Mouse (Mus musculus): ENCODE data around the gene Olfr213. TPM values are rescaled to one million over a fixed set of nuclear protein-coding genes. Genes with fewer than 3 reads are reported as not detected.
"Not testable (repeated sequence)": the region's sequence is repeated elsewhere in the genome, so short reads cannot be mapped to it uniquely, and the experiment has no call there.

Olfr213 gene
- polyA plus RNA-seq (2015; fragmentation: Nextera tagmentation; extraction: Ambion mirVana): not detected in 2 replicates

DNA sequence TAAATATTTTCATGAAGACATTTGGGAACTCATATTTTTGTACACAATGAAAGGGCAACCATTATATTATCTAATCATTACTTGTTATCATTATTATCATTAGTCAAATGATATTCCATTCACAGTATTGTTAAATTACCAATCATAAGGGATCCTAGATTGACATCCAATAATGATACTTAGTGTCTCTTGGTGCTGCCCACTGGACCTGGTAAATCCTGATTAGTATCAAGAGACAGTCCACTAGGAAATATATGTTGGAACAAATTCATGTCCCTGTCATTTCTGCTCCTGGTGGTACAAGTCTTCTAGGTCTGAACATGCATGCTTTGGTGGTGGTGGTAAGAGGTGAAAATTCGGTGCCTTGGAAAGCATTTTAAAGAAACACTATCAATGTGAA, at the start of gene Olfr213:
Gene Olfr213, plus strand, starts transcription at position 301 of the 400 bp plus-strand sequence.
- no peak within 1 kb of the TSS for H3K4me3 ChIP-seq
- no peak for ATAC-seq (ENCODE audit: insufficient number of reproducible peaks, insufficient read depth, low FRiP score, low TSS enrichment, low read depth)
- no peak within 1 kb of the TSS for H3K9ac ChIP-seq
- H3K4me2 ChIP-seq: no peak within 1 kb of the TSS
- H3K27me3 ChIP-seq: no peaks in the 10 kb centered on the region
- whole genome bisulfite sequencing: 78% methylated on average over 1 of the region's 1 CpGs
- no peaks in the 10 kb centered on the region for H3K36me3 ChIP-seq
- H3K9me3 ChIP-seq: no peaks in the 10 kb centered on the region
- H3K27ac ChIP-seq: no peak within 1 kb of the TSS
- no peaks in the 10 kb centered on the region for H3K4me1 ChIP-seq

- WGBS: 66% methylated on average over 4 of the region's 4 CpGs
- Histone ChIP-seq H3K4me1 (no peaks in the 10 kb centered on the region), H3K4me3 (no peak within 1 kb of the TSS), H3K27me3 (no peaks in the 10 kb centered on the region), H3K4me2 (no peak within 1 kb of the TSS), H3K9me3 (no peaks in the 10 kb centered on the region), H3K27ac (no peak within 1 kb of the TSS), H3K9ac (no peak within 1 kb of the TSS), H3K36me3 (no peaks in the 10 kb centered on the region)
- no peak for ATAC-seq (ENCODE audit: insufficient number of reproducible peaks, insufficient read depth, low FRiP score, low TSS enrichment, low read depth)
Observed at GRCm38 (mm10) chr6:116488791-116489190, 49.5 kb upstream of the Olfr213 start, which contains the start of gene Olfr211. Olfr211 (plus strand) TSS chr6:116489091.

DNA sequence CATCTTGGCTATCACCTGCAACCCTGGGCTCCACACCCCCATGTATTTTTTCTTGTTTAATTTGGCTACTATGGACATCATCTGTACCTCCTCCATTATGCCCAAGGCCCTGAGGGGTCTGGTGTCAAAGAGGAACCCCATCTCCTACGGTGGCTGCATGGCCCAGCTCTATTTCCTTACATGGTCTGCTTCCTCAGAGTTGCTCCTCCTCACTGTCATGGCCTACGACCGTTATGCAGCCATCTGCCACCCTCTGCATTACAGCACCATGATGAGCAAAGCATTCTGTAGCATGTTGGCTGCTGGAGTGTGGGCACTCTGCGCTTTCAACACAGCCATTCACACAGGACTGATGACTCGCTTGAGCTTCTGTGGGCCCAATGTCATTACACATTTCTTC, 44.5 kb upstream of the Olfr213 start:
- H3K9me3 ChIP-seq: no peaks in the 10 kb centered on the region
- H3K36me3 ChIP-seq: no peaks in the 10 kb centered on the region
- ATAC-seq (ENCODE audit: insufficient number of reproducible peaks, insufficient read depth, low FRiP score, low TSS enrichment, low read depth): no peak
- H3K9ac ChIP-seq: no peak overlapping the region
- H3K4me3 ChIP-seq: no peak overlapping the region
- H3K27me3 ChIP-seq: no peaks in the 10 kb centered on the region
- H3K27ac ChIP-seq: no peak overlapping the region
- 83% methylated on average over 5 of the region's 5 CpGs for WGBS
- H3K4me1 ChIP-seq: no peaks in the 10 kb centered on the region
- H3K4me2 ChIP-seq: no peak overlapping the region

DNA sequence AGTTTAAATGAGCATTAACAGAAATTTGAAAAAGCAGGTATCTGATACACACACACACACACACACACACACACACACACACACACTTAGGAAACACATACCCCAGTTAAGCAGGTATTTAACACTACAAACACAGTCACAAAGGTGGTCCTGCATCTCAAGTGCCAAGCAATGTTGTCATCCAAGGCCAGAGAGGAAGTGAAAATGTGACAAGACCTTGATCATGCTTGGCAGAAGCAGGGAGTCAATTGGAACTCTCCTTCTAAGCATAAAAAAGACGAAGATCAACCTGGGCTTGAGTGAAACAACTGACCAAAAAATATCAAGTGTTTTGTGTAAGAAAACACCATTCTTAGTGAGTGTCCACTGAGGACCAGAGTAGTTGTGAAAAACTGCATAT, 42.3 kb upstream of the Olfr213 start:
- no peak for ATAC-seq (ENCODE audit: insufficient number of reproducible peaks, insufficient read depth, low FRiP score, low TSS enrichment, low read depth)
- no peak overlapping the region for H3K9ac ChIP-seq
- no peaks in the 10 kb centered on the region for H3K4me1 ChIP-seq
- H3K36me3 ChIP-seq: no peaks in the 10 kb centered on the region
- H3K27ac ChIP-seq: no peak overlapping the region
- no peaks in the 10 kb centered on the region for H3K9me3 ChIP-seq
- H3K27me3 ChIP-seq: no peaks in the 10 kb centered on the region
- WGBS: 74% methylated on average over 1 of the region's 1 CpGs
- no peak overlapping the region for H3K4me3 ChIP-seq
- H3K4me2 ChIP-seq: no peak overlapping the region

GRCm38 (mm10) chr6:116506302-116507003, 31.8 kb upstream of the Olfr213 start, which contains the start of gene Olfr212:
Olfr212 (plus strand) TSS chr6:116506516.
- WGBS: 91% methylated on average over 20 of the region's 20 CpGs
- H3K4me3 ChIP-seq; H3K4me1 ChIP-seq; ATAC-seq (ENCODE audit: insufficient number of reproducible peaks, insufficient read depth, low FRiP score, low TSS enrichment, low read depth); H3K36me3 ChIP-seq; H3K27me3 ChIP-seq; H3K27ac ChIP-seq; H3K9ac ChIP-seq; H3K4me2 ChIP-seq: not testable (repeated sequence)
- peaks cover 13% of the 10 kb centered on the region for H3K9me3 ChIP-seq

DNA sequence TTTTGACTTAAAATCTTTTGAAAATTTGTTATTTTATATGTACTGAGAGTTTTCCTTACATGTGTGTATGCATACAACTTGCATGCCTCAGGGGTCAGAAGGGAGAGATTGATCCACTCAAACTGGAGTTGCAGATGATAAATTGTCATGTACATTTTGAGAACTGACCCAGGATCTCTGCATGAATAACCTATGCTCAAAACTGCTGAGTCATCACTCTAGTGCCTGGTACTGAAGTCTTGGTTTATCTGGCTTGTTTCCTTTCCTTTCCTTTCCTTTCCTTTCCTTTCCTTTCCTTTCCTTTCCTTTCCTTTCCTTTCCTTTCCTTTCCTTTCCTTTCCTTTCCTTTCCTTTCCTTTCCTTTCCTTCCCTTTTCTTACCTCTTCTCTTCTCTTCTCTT, 23.4 kb upstream of the Olfr213 start:
- Histone ChIP-seq H3K4me3 (no peak overlapping the region), H3K4me2 (no peak overlapping the region), H3K36me3 (no peaks in the 10 kb centered on the region), H3K27ac (no peak overlapping the region), H3K27me3 (no peaks in the 10 kb centered on the region), H3K9ac (no peak overlapping the region), H3K9me3 (no peaks in the 10 kb centered on the region), H3K4me1 (no peaks in the 10 kb centered on the region)
- no peak for ATAC-seq (ENCODE audit: insufficient number of reproducible peaks, insufficient read depth, low FRiP score, low TSS enrichment, low read depth)

- no peak overlapping the region for H3K27ac ChIP-seq
- no peak overlapping the region for H3K9ac ChIP-seq
- no peaks in the 10 kb centered on the region for H3K36me3 ChIP-seq
- ATAC-seq (ENCODE audit: insufficient number of reproducible peaks, insufficient read depth, low FRiP score, low TSS enrichment, low read depth): no peak
- H3K4me3 ChIP-seq: no peak overlapping the region
- WGBS: 79% methylated on average over 2 of the region's 2 CpGs
- H3K4me2 ChIP-seq: no peak overlapping the region
- no peaks in the 10 kb centered on the region for H3K9me3 ChIP-seq
- no peaks in the 10 kb centered on the region for H3K4me1 ChIP-seq
- no peaks in the 10 kb centered on the region for H3K27me3 ChIP-seq
Observed at GRCm38 (mm10) chr6:116542500-116542899, 4.2 kb downstream of the Olfr213 start.

DNA sequence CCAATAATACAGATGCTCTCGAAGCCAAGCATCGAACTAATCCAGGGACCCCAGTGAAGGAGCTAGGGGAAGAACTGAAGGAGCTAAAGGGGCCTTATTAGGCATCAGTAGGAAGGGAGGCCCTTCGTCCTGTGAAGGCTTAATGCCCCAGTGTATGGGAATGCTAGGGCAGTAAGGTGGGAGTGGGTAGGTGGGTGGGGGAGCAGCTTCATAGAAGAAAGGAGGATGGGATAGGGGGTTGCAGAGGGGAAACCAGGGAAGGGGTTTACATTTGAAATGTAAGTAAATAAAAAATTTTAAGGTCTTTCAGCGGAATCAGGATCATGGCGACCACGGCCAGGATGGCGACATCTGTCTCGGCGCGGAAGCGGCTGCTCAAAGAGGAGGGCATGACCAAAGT, 12.6 kb downstream of the Olfr213 start, which contains the start of gene Gm5580:
Gene Gm5580, plus strand, starts transcription at position 301 of the 400 bp plus-strand sequence.
- H3K4me2 ChIP-seq; H3K4me3 ChIP-seq; H3K9me3 ChIP-seq; H3K27ac ChIP-seq; H3K27me3 ChIP-seq; H3K9ac ChIP-seq; ATAC-seq (ENCODE audit: insufficient number of reproducible peaks, insufficient read depth, low FRiP score, low TSS enrichment, low read depth); H3K36me3 ChIP-seq; H3K4me1 ChIP-seq: not testable (repeated sequence)
- WGBS: 94% methylated on average over 11 of the region's 11 CpGs

GRCm38 (mm10) chr6:116553935-116554334, 15.7 kb downstream of the Olfr213 start, which contains the start of gene Olfr214:
Olfr214 (plus strand) TSS chr6:116554235.
- no peak within 1 kb of the TSS for H3K4me3 ChIP-seq
- WGBS: 77% methylated on average over 1 of the region's 1 CpGs
- no peak within 1 kb of the TSS for H3K27ac ChIP-seq
- peaks cover 9% of the 10 kb centered on the region; the same call in 1 of the 2 replicates for H3K27me3 ChIP-seq
- no peak within 1 kb of the TSS for H3K4me2 ChIP-seq
- H3K9ac ChIP-seq: no peak within 1 kb of the TSS
- 0 out of 2 replicates have a peak, but pooled peaks cover 3% of the 10 kb centered on the region for H3K4me1 ChIP-seq
- H3K36me3 ChIP-seq: no peaks in the 10 kb centered on the region
- no peaks in the 10 kb centered on the region for H3K9me3 ChIP-seq
- no peak for ATAC-seq (ENCODE audit: insufficient number of reproducible peaks, insufficient read depth, low FRiP score, low TSS enrichment, low read depth)

DNA sequence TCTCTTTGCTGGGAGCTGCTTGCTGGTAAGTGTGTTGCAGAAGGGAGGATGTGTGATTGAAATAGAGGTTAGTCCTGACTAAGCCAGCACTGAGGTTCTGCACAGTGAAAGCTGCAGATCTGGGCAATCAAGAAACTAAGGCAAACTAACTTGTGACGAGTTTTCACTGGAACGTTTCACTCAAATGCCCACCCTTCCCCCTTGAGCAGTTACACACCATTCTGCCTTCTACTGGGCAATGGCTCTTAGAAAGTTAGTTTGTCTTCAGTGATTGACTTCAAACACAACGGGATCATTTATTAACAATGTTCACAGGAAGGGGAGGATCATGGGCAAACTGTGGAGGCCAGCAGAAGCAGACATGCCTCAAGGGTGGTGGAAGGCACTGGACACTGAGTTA, 16.7 kb downstream of the Olfr213 start:
- WGBS: 61% methylated on average over 3 of the region's 3 CpGs
- no peak for ATAC-seq (ENCODE audit: insufficient number of reproducible peaks, insufficient read depth, low FRiP score, low TSS enrichment, low read depth)
- Histone ChIP-seq H3K27me3 (peaks cover 9% of the 10 kb centered on the region; the same call in 1 of the 2 replicates), H3K4me1 (0 out of 2 replicates have a peak, but pooled peaks cover 3% of the 10 kb centered on the region), H3K4me2 (no peak overlapping the region), H3K36me3 (no peaks in the 10 kb centered on the region), H3K9me3 (no peaks in the 10 kb centered on the region), H3K27ac (no peak overlapping the region), H3K4me3 (no peak overlapping the region), H3K9ac (no peak overlapping the region)

- Histone ChIP-seq H3K9me3 (no peaks in the 10 kb centered on the region), H3K4me2 (no peak overlapping the region), H3K27ac (no peak overlapping the region), H3K4me1 (no peaks in the 10 kb centered on the region), H3K9ac (no peak overlapping the region), H3K36me3 (no peaks in the 10 kb centered on the region), H3K4me3 (no peak overlapping the region), H3K27me3 (no peaks in the 10 kb centered on the region)
- no peak for ATAC-seq (ENCODE audit: insufficient number of reproducible peaks, insufficient read depth, low FRiP score, low TSS enrichment, low read depth)
- WGBS: 31% methylated on average over 3 of the region's 3 CpGs
Observed at GRCm38 (mm10) chr6:116569834-116570233, 31.6 kb downstream of the Olfr213 start.

GRCm38 (mm10) chr6:116584095-116584494, 45.8 kb downstream of the Olfr213 start, which contains the start of gene Olfr215:
Olfr215 (minus strand) TSS chr6:116584195.
- no peak within 1 kb of the TSS for H3K27ac ChIP-seq
- ATAC-seq (ENCODE audit: insufficient number of reproducible peaks, insufficient read depth, low FRiP score, low TSS enrichment, low read depth): no peak
- H3K4me1 ChIP-seq: no peaks in the 10 kb centered on the region
- H3K27me3 ChIP-seq: no peaks in the 10 kb centered on the region
- no peaks in the 10 kb centered on the region for H3K36me3 ChIP-seq
- no peak within 1 kb of the TSS for H3K9ac ChIP-seq
- H3K4me2 ChIP-seq: no peak within 1 kb of the TSS
- no peak within 1 kb of the TSS for H3K4me3 ChIP-seq
- no peaks in the 10 kb centered on the region for H3K9me3 ChIP-seq
- 52% methylated on average over 4 of the region's 4 CpGs for WGBS

Measured in embryonic facial prominence, embryonic 13.5 days (tissue).